Mouse (Mus musculus): ENCODE data around the gene Olfr126.

Gene Olfr126

DNA sequence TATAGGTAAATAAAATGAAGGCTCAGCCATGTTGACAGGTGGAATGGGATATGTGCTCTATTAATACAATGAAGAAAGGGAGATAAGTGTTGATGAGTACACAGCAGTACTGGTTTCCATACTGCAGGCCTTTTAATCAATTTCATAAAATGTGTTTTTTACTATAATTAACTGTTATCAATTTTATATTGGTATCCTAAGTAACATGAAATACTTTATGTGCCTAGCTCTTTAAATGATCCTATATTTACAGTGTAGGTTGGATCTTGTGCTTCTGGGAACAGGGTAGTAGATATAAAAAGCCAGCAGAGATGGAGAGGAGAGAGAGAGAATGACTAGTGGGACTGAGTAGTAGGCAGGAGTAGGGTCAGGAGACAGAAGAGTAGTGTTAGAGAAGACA, at the start of gene Olfr126:
Gene Olfr126 (plus strand): TSS at position 301 of the 400 bp plus-strand sequence.
- DNase-seq, result no peak

- no peak for DNase-seq
These were observed 47.7 kb upstream of the Olfr126 start, which contains the start of gene Olfr124 for GRCm38 (mm10) chr17:37799588-37799987. TSS of gene Olfr124 (plus strand) at chr17:37799888.

- no peak for DNase-seq
These were observed 14.6 kb upstream of the Olfr126 start, which contains the start of gene Olfr125 for GRCm38 (mm10) chr17:37832649-37833048. TSS of gene Olfr125 (plus strand) at chr17:37832949.

DNA sequence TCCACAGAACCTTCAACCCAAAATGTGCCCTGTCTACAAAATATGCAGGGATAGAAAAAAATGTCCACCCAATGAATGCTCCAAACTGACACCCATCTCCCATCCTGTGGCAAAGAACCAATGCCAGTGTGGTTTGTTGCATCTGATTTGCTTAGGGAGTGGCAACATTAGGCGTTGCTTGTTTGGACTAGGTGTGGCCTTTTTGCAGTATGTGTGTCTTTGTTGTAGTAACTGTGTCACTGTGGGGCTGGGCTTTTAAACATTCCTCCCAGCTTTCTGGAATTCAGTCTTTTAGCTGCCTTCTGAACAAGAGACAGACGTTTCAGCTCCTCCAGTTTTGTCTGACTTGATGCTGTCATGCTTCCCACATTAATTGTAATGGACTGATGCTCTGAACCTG, 16.6 kb downstream of the Olfr126 start:
- no peak for DNase-seq

GRCm38 (mm10) chr17:37869676-37870205, 22.5 kb downstream of the Olfr126 start:
- DNase-seq, result no peak

DNA sequence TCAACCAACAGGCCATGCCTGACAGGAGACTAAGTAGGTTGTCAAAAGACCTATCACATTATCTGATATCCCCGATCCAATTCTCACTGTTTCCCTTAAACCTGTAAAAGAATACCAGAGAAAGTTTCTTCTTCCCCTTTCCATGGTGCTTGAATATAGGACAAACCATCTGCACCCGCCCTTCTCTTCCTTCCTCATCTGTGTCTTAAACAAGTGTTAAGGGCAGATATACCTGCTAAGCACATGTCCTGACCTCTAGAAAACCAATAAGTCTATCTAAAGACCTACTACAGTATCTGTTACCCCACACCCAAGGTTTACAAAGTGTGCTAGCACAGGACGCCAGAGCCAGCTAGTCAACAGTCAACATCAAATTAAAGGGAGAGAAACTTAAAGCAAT, 26.5 kb downstream of the Olfr126 start:
- no peak for DNase-seq

- no peak for DNase-seq
These were observed 52.9 kb downstream of the Olfr126 start, which contains the start of gene Olfr127 for GRCm38 (mm10) chr17:37900137-37900536. TSS of gene Olfr127 (plus strand) at chr17:37900437.

Measured in cerebellum, postnatal 14 days (tissue).